In genomic region chr14:31781309-31782049, GRCm38 (mm10) we compare ENCODE assay signal across 8 mouse cellular contexts. TPM values are rescaled to one million over a fixed set of nuclear protein-coding genes. Genes with fewer than 3 reads are reported as not detected.
A peak's percentile ranks its signal among the peaks of the same experiment; 100 is the strongest.
DNase-seq lines count a peak whose midpoint lies in the region; ATAC-seq and TF ChIP-seq lines count a peak whose summit lies in the region.

No protein-coding gene starts in this region.

- H3K4me2 ChIP-seq in heart, embryonic 11.5 days = peak overlapping the region; percentile 40
- peak overlapping the region; percentile 61 for H3K4me2 ChIP-seq in liver, embryonic 11.5 days

- ATAC-seq in heart, embryonic 11.5 days (replicated peaks; ENCODE audit: insufficient number of reproducible peaks, low FRiP score, low TSS enrichment) = no peak
- no peak for ATAC-seq in liver, embryonic 11.5 days (replicated peaks; ENCODE audit: low FRiP score)

- peak; percentile 4 to 30 for DNase-seq in CD8-positive naive resting alpha-beta T cell, adult 2 months (ENCODE audit: low read depth in 2 of 2, low spot score in 2 of 2)
- DNase-seq in kidney, postnatal 10 days = peak; percentile 37
- peak; percentile 39 for DNase-seq in liver, embryonic 11.5 days (ENCODE audit: low spot score)
- peak; percentile 58 for DNase-seq in naive thymus-derived CD4-positive, alpha-beta T cell, adult 2 months (ENCODE audit: low read depth)
- DNase-seq in thymus, postnatal 0 days (ENCODE audit: low spot score) = peak; percentile 75

- H3K4me1 ChIP-seq in bone marrow macrophage, adult 2 months (ENCODE audit: control insufficient read depth, insufficient read depth, low read length) = peaks cover 14% of the 10 kb centered on the region
- H3K4me1 ChIP-seq in embryonic fibroblast, embryonic 13.5 days (ENCODE audit: control insufficient read depth, insufficient read depth, low read length) = peaks cover 3% of the 10 kb centered on the region; the same call in 1 of the 2 replicates
- H3K4me1 ChIP-seq in heart, embryonic 11.5 days (ENCODE audit: control insufficient read depth, insufficient read depth, low read length) = peaks cover 13% of the 10 kb centered on the region
- H3K4me1 ChIP-seq in liver, embryonic 11.5 days (replicated peaks; ENCODE audit: control insufficient read depth, insufficient read depth, low read length) = peaks cover 25% of the 10 kb centered on the region

- TF ChIP-seq CTCF in bone marrow macrophage, adult 2 months (IDR thresholded peaks at IDR 0.05; ENCODE audit: low read depth, low read length) = no peak
- TF ChIP-seq CTCF in embryonic fibroblast, embryonic 13.5 days (IDR thresholded peaks at IDR 0.05; ENCODE audit: borderline replicate concordance, insufficient read depth, low read length) = no peak

- H3K9me3 ChIP-seq in heart, embryonic 11.5 days (replicated peaks; ENCODE audit: control insufficient read depth, low read length) = no peaks in the 10 kb centered on the region
- H3K9me3 ChIP-seq in liver, embryonic 11.5 days (ENCODE audit: control insufficient read depth, low read length) = no peaks in the 10 kb centered on the region

- peak overlapping the region; percentile 31; the same call in 1 of the 2 replicates for H3K9ac ChIP-seq in heart, embryonic 11.5 days (ENCODE audit: low read depth, low read length)
- H3K9ac ChIP-seq in liver, embryonic 11.5 days (ENCODE audit: low read depth, low read length) = peak overlapping the region; percentile 50

- 52% methylated on average over 11 of the region's 11 CpGs for WGBS in heart, embryonic 11.5 days (ENCODE audit: insufficient replicate concordance)
- 39% methylated on average over 11 of the region's 11 CpGs for WGBS in liver, embryonic 11.5 days

- no peaks in the 10 kb centered on the region for H3K36me3 ChIP-seq in heart, embryonic 11.5 days (ENCODE audit: control insufficient read depth, insufficient read depth, low read length)
- H3K36me3 ChIP-seq in liver, embryonic 11.5 days (ENCODE audit: control insufficient read depth, insufficient read depth, low read length) = no peaks in the 10 kb centered on the region

- no peak for TF ChIP-seq POLR2A in bone marrow macrophage, adult 2 months (IDR thresholded peaks at IDR 0.05; ENCODE audit: borderline replicate concordance, low read depth, low read length)
- TF ChIP-seq POLR2A in embryonic fibroblast, embryonic 13.5 days (IDR thresholded peaks at IDR 0.05; ENCODE audit: low read depth, low read length) = peak; percentile 80

- H3K27ac ChIP-seq in bone marrow macrophage, adult 2 months (ENCODE audit: insufficient read depth, low read depth, low read length) = peak overlapping the region; percentile 89
- peak overlapping the region; percentile 91 for H3K27ac ChIP-seq in embryonic fibroblast, embryonic 13.5 days (ENCODE audit: insufficient read depth, low read length)
- H3K27ac ChIP-seq in heart, embryonic 11.5 days (ENCODE audit: low read depth, low read length) = peak overlapping the region; percentile 64
- H3K27ac ChIP-seq in liver, embryonic 11.5 days (ENCODE audit: low read depth, low read length) = peak overlapping the region; percentile 79

- peak overlapping the region; percentile 77 for H3K4me3 ChIP-seq in bone marrow macrophage, adult 2 months (ENCODE audit: insufficient read depth, low read length)
- peak overlapping the region; percentile 98 for H3K4me3 ChIP-seq in embryonic fibroblast, embryonic 13.5 days (ENCODE audit: insufficient read depth, low read length)
- H3K4me3 ChIP-seq in heart, embryonic 11.5 days (ENCODE audit: low read depth, low read length) = no peak overlapping the region
- H3K4me3 ChIP-seq in liver, embryonic 11.5 days (ENCODE audit: low read depth, low read length) = peak overlapping the region; percentile 26

- H3K27me3 ChIP-seq in heart, embryonic 11.5 days (ENCODE audit: control insufficient read depth, insufficient read depth, low read length) = no peaks in the 10 kb centered on the region
- H3K27me3 ChIP-seq in liver, embryonic 11.5 days (replicated peaks; ENCODE audit: control insufficient read depth, insufficient read depth, low read length) = no peaks in the 10 kb centered on the region

RNA-seq across cellular contexts. Expression of gene Ankrd28, which starts 49.0 kb away (rescaled TPM):
- 25.5 and 26.7 TPM in 2 replicates for polyA plus RNA-seq in bone marrow macrophage, adult 2 months (2012; ENCODE audit: insufficient read depth, insufficient read length, missing spikeins)
- polyA plus RNA-seq in embryonic fibroblast, embryonic 13.5 days (2011; ENCODE audit: insufficient read length, low read depth, missing spikeins) = 56.1 and 57.5 TPM in 2 replicates
- 7.3 and 7.9 TPM in 2 replicates for polyA plus RNA-seq in heart, embryonic 11.5 days (2014; fragmentation: Nextera tagmentation; extraction: Ambion mirVana)
- 8.5 and 8.7 TPM in 2 replicates for polyA plus RNA-seq in liver, embryonic 11.5 days (2014; fragmentation: Nextera tagmentation; extraction: Ambion mirVana)
- 9.2 and 11.1 TPM in 2 replicates for polyA plus RNA-seq in thymus, postnatal 0 days (2015; fragmentation: Nextera tagmentation; extraction: Ambion mirVana)

Comparison
In these comparisons a context has a peak if more than half of its experiments do, and no peak if none do; other contexts are left out.
1. DNase-seq: peak in every context shown above with its lines; median percentile 75 in thymus, postnatal 0 days; 58 in naive thymus-derived CD4-positive, alpha-beta T cell, adult 2 months; 39 in liver, embryonic 11.5 days; 37 in kidney, postnatal 10 days; 17 in CD8-positive naive resting alpha-beta T cell, adult 2 months.